Mouse (Mus musculus): Measurements from ENCODE around the gene Angptl8. TPM values are rescaled to one million over a fixed set of nuclear protein-coding genes. Genes with fewer than 3 reads are reported as not detected.
"Not testable (repeated sequence)": the region's sequence is repeated elsewhere in the genome, so short reads cannot be mapped to it uniquely, and the experiment has no call there.

Angptl8 gene
- polyA plus RNA-seq (2015; fragmentation: Nextera tagmentation; extraction: Ambion mirVana): 2.1 and 2.2 TPM in 2 replicates

DNA sequence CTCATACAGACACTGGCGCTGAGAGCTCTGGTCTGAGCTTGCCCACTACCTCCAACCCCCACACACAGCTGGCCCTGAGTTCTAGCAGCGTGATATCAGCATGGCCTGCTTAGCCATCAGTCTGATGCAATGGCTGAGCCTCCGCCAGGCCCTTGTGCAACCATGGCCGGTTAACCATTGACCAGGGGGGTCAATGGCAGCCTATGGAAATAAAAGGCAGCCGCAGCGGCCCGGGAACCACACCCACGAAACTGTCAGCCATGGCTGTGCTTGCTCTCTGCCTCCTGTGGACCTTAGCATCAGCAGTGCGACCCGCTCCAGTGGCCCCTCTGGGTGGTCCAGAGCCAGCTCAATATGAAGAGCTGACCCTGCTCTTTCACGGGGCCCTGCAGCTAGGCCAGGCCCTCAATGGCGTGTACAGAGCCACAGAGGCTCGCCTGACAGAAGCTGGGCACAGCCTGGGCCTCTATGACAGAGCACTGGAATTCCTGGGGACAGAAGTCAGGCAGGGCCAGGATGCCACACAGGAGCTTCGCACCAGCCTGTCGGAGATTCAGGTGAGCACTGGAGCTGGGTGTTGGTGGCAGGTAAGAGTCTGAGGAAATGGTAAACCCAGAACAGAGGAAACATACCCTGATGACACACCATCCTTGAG lies at the start of gene Angptl8:
Angptl8 (plus strand) TSS at position 253 of the 655 bp plus-strand sequence.
- 54% methylated on average over 15 of the region's 15 CpGs for WGBS
- peak within 1 kb of the TSS; percentile 8; the same call in 1 of the 2 replicates for H3K9ac ChIP-seq (ENCODE audit: low read length)
- H3K4me1 ChIP-seq (replicated peaks; ENCODE audit: control insufficient read depth, insufficient read depth): no peaks in the 10 kb centered on the region
- peaks cover 23% of the 10 kb centered on the region for H3K36me3 ChIP-seq (ENCODE audit: control insufficient read depth, insufficient read depth, low read length)
- TF ChIP-seq EP300 (optimal IDR thresholded peaks at IDR 0.05): no peak
- TF ChIP-seq CTCF (IDR thresholded peaks at IDR 0.05; ENCODE audit: low read depth): no peak
- no peaks in the 10 kb centered on the region for H3K27me3 ChIP-seq (ENCODE audit: control insufficient read depth, insufficient read depth, low read length)
- peak within 1 kb of the TSS; percentile 29 for H3K4me2 ChIP-seq (replicated peaks; ENCODE audit: low read depth)
- peak within 1 kb of the TSS; percentile 35; the same call in 1 of the 2 replicates for H3K27ac ChIP-seq (replicated peaks)
- H3K9me3 ChIP-seq (ENCODE audit: control insufficient read depth, low read length): no peaks in the 10 kb centered on the region
- ATAC-seq (ENCODE audit: low FRiP score, low TSS enrichment) (peak; percentile 82), DNase-seq (ENCODE audit: low spot score) (peak; percentile 89)
- H3K4me3 ChIP-seq (ENCODE audit: low read depth, low read length): no peak within 1 kb of the TSS

DNA sequence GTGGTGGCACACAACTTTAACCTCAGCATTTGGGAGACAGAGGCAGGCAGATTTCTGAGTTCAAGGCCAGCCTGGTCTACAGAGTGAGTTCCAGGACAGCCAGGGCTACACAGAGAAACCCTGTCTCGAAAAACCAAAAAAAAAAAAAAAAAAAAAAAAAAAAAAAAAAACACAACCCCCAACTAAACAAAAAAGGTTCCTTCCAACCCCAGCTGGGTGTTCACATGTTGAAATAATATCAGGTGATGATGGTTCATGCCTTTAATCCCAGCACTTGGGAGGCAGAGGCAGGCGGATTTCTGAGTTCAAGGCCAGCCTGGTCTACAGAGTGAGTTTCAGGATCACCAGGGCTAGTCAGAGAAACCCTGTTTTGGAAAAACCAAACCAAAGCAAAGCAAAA lies 49.0 kb upstream of the Angptl8 start:
- H3K27me3 ChIP-seq (ENCODE audit: control insufficient read depth, insufficient read depth, low read length); H3K9ac ChIP-seq (ENCODE audit: low read length); H3K9me3 ChIP-seq (ENCODE audit: control insufficient read depth, low read length); H3K27ac ChIP-seq (replicated peaks); H3K4me3 ChIP-seq (ENCODE audit: low read depth, low read length); DNase-seq (ENCODE audit: low spot score); H3K4me2 ChIP-seq (replicated peaks; ENCODE audit: low read depth); ATAC-seq (ENCODE audit: low FRiP score, low TSS enrichment); H3K4me1 ChIP-seq (replicated peaks; ENCODE audit: control insufficient read depth, insufficient read depth): not testable (repeated sequence)
- peaks cover 13% of the 10 kb centered on the region; the same call in 1 of the 2 replicates for H3K36me3 ChIP-seq (ENCODE audit: control insufficient read depth, insufficient read depth, low read length)
- WGBS: 81% methylated on average over 1 of the region's 2 CpGs

- H3K4me2 ChIP-seq (replicated peaks; ENCODE audit: low read depth): no peak overlapping the region
- H3K27me3 ChIP-seq (ENCODE audit: control insufficient read depth, insufficient read depth, low read length): no peaks in the 10 kb centered on the region
- ATAC-seq (ENCODE audit: low FRiP score, low TSS enrichment): peak; percentile 59; the same call in 1 of the 2 replicates
- no peak overlapping the region for H3K9ac ChIP-seq (ENCODE audit: low read length)
- H3K36me3 ChIP-seq (ENCODE audit: control insufficient read depth, insufficient read depth, low read length): peaks cover 10% of the 10 kb centered on the region; the same call in 1 of the 2 replicates
- no peaks in the 10 kb centered on the region for H3K9me3 ChIP-seq (ENCODE audit: control insufficient read depth, low read length)
- H3K27ac ChIP-seq (replicated peaks): peak overlapping the region; percentile 69
- H3K4me1 ChIP-seq (replicated peaks; ENCODE audit: control insufficient read depth, insufficient read depth): no peaks in the 10 kb centered on the region
- TF ChIP-seq CTCF (IDR thresholded peaks at IDR 0.05; ENCODE audit: low read depth) (peak; percentile 82), EP300 (optimal IDR thresholded peaks at IDR 0.05) (no peak)
- H3K4me3 ChIP-seq (ENCODE audit: low read depth, low read length): no peak overlapping the region
- DNase-seq (ENCODE audit: low spot score): peak; percentile 78
- WGBS: 14% methylated on average over 6 of the region's 6 CpGs
Observed at GRCm38 (mm10) chr9:21786906-21787305, 48.4 kb upstream of the Angptl8 start.

DNA sequence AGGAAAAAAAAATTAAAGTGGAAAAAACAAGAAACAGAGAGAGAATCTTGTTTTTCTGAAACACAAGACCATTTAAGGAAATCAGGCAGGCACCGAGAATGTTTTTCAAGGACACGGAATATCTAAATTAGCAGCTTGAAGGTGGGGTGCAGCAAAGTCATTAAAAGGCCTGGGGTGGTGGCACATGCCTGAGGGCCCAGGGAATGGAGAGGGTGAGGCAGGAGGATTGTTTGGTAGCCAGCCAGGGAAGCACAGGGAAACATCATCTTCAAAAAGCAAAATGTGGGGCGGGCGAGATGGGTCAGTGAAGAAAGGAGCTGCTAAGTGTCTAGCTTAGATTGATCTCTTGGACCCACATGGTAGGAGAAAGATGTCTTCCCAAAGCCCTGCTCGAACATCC lies 47.7 kb upstream of the Angptl8 start:
- TF ChIP-seq CTCF (IDR thresholded peaks at IDR 0.05; ENCODE audit: low read depth): no peak
- no peak for TF ChIP-seq EP300 (optimal IDR thresholded peaks at IDR 0.05)
- H3K4me2 ChIP-seq (replicated peaks; ENCODE audit: low read depth): no peak overlapping the region
- ATAC-seq (ENCODE audit: low FRiP score, low TSS enrichment): no peak
- H3K4me1 ChIP-seq (replicated peaks; ENCODE audit: control insufficient read depth, insufficient read depth): 0 out of 2 replicates have a peak, but pooled peaks cover 2% of the 10 kb centered on the region
- DNase-seq (ENCODE audit: low spot score): no peak
- peak overlapping the region; percentile 69 for H3K27ac ChIP-seq (replicated peaks)
- peaks cover 10% of the 10 kb centered on the region; the same call in 1 of the 2 replicates for H3K36me3 ChIP-seq (ENCODE audit: control insufficient read depth, insufficient read depth, low read length)
- WGBS: 72% methylated on average over 5 of the region's 5 CpGs
- H3K27me3 ChIP-seq (ENCODE audit: control insufficient read depth, insufficient read depth, low read length): no peaks in the 10 kb centered on the region
- no peak overlapping the region for H3K9ac ChIP-seq (ENCODE audit: low read length)
- H3K9me3 ChIP-seq (ENCODE audit: control insufficient read depth, low read length): no peaks in the 10 kb centered on the region
- no peak overlapping the region for H3K4me3 ChIP-seq (ENCODE audit: low read depth, low read length)

DNA sequence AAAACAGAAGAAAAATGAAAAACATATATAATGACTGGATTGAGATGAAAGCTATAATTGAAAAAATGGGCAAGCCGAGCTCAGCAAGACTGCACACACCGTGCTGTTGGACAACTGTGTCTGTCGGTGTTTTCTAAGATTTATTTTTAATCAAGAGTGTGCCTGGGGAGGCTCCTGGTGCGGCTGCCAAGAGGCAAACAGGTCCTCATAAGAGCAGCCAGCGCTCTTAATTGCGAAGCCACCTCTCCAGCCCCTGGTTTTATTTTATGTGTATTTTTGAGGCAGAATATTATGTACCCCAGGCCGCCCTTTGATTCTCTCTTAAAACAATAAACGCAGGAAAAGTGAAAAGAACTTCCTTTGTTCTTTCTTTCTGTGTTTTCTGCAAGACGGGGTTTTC lies 47.1 kb upstream of the Angptl8 start:
- DNase-seq (ENCODE audit: low spot score) (no peak), ATAC-seq (ENCODE audit: low FRiP score, low TSS enrichment) (no peak)
- Histone ChIP-seq H3K9ac (ENCODE audit: low read length) (no peak overlapping the region), H3K27ac (replicated peaks) (peak overlapping the region; percentile 69; the same call in 1 of the 2 replicates), H3K4me3 (ENCODE audit: low read depth, low read length) (no peak overlapping the region), H3K9me3 (ENCODE audit: control insufficient read depth, low read length) (no peaks in the 10 kb centered on the region), H3K36me3 (ENCODE audit: control insufficient read depth, insufficient read depth, low read length) (peaks cover 10% of the 10 kb centered on the region; the same call in 1 of the 2 replicates), H3K4me1 (replicated peaks; ENCODE audit: control insufficient read depth, insufficient read depth) (0 out of 2 replicates have a peak, but pooled peaks cover 2% of the 10 kb centered on the region), H3K4me2 (replicated peaks; ENCODE audit: low read depth) (no peak overlapping the region), H3K27me3 (ENCODE audit: control insufficient read depth, insufficient read depth, low read length) (no peaks in the 10 kb centered on the region)
- WGBS: 64% methylated on average over 9 of the region's 9 CpGs
- no peak for TF ChIP-seq CTCF (IDR thresholded peaks at IDR 0.05; ENCODE audit: low read depth)
- TF ChIP-seq EP300 (optimal IDR thresholded peaks at IDR 0.05): no peak

DNA sequence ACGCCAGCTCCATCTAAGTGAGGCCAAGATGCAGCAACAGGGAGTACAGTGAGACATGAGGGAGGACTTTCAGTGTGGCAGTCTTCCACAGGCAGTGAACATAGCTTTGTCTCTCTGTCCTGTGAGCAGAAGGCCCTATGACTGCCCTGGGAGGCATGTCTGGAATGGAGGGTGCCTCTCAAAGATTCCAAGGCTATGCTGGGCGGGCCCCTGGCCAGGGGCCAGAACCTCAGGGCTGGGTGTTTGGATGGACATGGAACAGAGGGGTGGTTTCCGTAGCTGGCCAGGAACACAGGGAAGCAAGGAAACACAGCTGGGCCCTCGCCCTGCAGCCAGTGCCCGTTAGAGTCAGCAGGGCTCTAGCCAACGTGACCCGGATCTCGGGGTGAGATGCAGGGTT lies 43.4 kb upstream of the Angptl8 start:
- peak overlapping the region; percentile 8; the same call in 1 of the 2 replicates for H3K9ac ChIP-seq (ENCODE audit: low read length)

More for the DNA sequence above, 43.4 kb upstream of the Angptl8 start:
- ATAC-seq (ENCODE audit: low FRiP score, low TSS enrichment) (peak; percentile 72), DNase-seq (ENCODE audit: low spot score) (peak; percentile 71)
- TF ChIP-seq EP300 (optimal IDR thresholded peaks at IDR 0.05) (no peak), CTCF (IDR thresholded peaks at IDR 0.05; ENCODE audit: low read depth) (no peak)
- WGBS: 44% methylated on average over 8 of the region's 8 CpGs
- Histone ChIP-seq H3K4me3 (ENCODE audit: low read depth, low read length) (no peak overlapping the region), H3K4me1 (replicated peaks; ENCODE audit: control insufficient read depth, insufficient read depth) (0 out of 2 replicates have a peak, but pooled peaks cover 2% of the 10 kb centered on the region), H3K27ac (replicated peaks) (0 out of 2 replicates have a peak overlapping the region, but pooled peaks have one; percentile 58), H3K36me3 (ENCODE audit: control insufficient read depth, insufficient read depth, low read length) (peaks cover 19% of the 10 kb centered on the region), H3K4me2 (replicated peaks; ENCODE audit: low read depth) (peak overlapping the region; percentile 34), H3K9me3 (ENCODE audit: control insufficient read depth, low read length) (no peaks in the 10 kb centered on the region), H3K27me3 (ENCODE audit: control insufficient read depth, insufficient read depth, low read length) (no peaks in the 10 kb centered on the region)

Measured in stomach, postnatal 0 days (tissue).